Mouse (Mus musculus) forebrain, embryonic 14.5 days (tissue): ENCODE measurements at regions not wholly inside any gene's neighbourhood (a gene's known extent, or its start where the extent isn't known, plus 50 kb on each side); places are given as distances from the start of the nearest gene placed in this dataset.

Source experiments
- ATAC-seq: fragments of 200-750 bp; cut with Nextera tagmentation; 2 replicates; pipeline ENCODE4 v1.8.0; 2017; ENCODE audit warnings: mild to moderate bottlenecking, moderate library complexity
- DNase-seq: peaks from one replicate; pipeline ENCODE4 v3.0.0-alpha.2; 2015; ENCODE audit warnings: low spot score
- H3K27ac ChIP-seq: fragments of 300-500 bp; sonication (generic); 2 replicates; pipeline ENCODE4 v1.5.1; 2014; ENCODE audit warnings: low read depth, mild to moderate bottlenecking, control low read depth, low read length, moderate library complexity
- H3K27me3 ChIP-seq: fragments of 300-500 bp; sonication (generic); replicated peaks from 2 replicates; pipeline ENCODE4 v1.6.1; 2014; ENCODE audit warnings: low read length, control low read depth, mixed read lengths; ENCODE audit not compliant: control insufficient read depth, insufficient read depth
- H3K36me3 ChIP-seq: fragments of 300-500 bp; sonication (generic); 2 replicates; pipeline ENCODE4 v1.6.1; 2014; ENCODE audit warnings: low read length, control low read depth; ENCODE audit not compliant: control insufficient read depth, insufficient read depth
- H3K4me1 ChIP-seq: fragments of 300-500 bp; sonication (generic); 2 replicates; pipeline ENCODE4 v1.6.1; 2014; ENCODE audit warnings: antibody characterized with exemption, low read length, control low read depth; ENCODE audit not compliant: control insufficient read depth, insufficient read depth
- H3K4me2 ChIP-seq: fragments of 300-500 bp; sonication (generic); 2 replicates; pipeline ENCODE4 v1.6.1; 2014; ENCODE audit warnings: mild to moderate bottlenecking, control low read depth, low read length
- H3K4me3 ChIP-seq: fragments of 300-500 bp; sonication (generic); 2 replicates; pipeline ENCODE4 v1.5.1; 2014; ENCODE audit warnings: low read depth, low read length, control low read depth
- H3K9ac ChIP-seq: fragments of 300-500 bp; sonication (generic); 2 replicates; pipeline ENCODE4 v1.6.1; 2014; ENCODE audit warnings: mild to moderate bottlenecking, low read length, control low read depth, moderate library complexity
- H3K9me3 ChIP-seq: fragments of 300-500 bp; sonication (generic); replicated peaks from 2 replicates; pipeline ENCODE4 v1.6.1; 2016; ENCODE audit warnings: low read length, control low read depth, mixed read lengths; ENCODE audit not compliant: control insufficient read depth
- WGBS: fragments of 180-500 bp; shearing (Covaris S2); extraction: QIAGEN DNeasy Blood & Tissue Kit; methylation state at CpG from one replicate; pipeline ENCODE4 v1.1.7; 2014; 5-methylcytosine and 5-hydroxymethylcytosine counted together

- Histone ChIP-seq H3K9ac (no peak overlapping the region), H3K9me3 (no peaks in the 10 kb centered on the region), H3K4me2 (peak overlapping the region; percentile 20; the same call in 1 of the 2 replicates), H3K36me3 (no peaks in the 10 kb centered on the region), H3K27me3 (no peaks in the 10 kb centered on the region), H3K4me3 (no peak overlapping the region), H3K27ac (no peak overlapping the region), H3K4me1 (peaks cover 4% of the 10 kb centered on the region; the same call in 1 of the 2 replicates)
- DNase-seq (peak; percentile 82), ATAC-seq (peak; percentile 61)
- WGBS, result 40% methylated on average over 16 of the region's 16 CpGs
These were observed 235.3 kb upstream of the Maf start for GRCm38 (mm10) chr8:115942731-115943509.

GRCm38 (mm10) chr8:115929472-115930210 is 222.0 kb upstream of the Maf start:
- Histone ChIP-seq H3K9ac (no peak overlapping the region), H3K36me3 (no peaks in the 10 kb centered on the region), H3K27ac (no peak overlapping the region), H3K4me2 (no peak overlapping the region), H3K4me3 (no peak overlapping the region), H3K4me1 (no peaks in the 10 kb centered on the region), H3K27me3 (no peaks in the 10 kb centered on the region), H3K9me3 (no peaks in the 10 kb centered on the region)
- DNase-seq, result no peak
- 75% methylated on average over 8 of the region's 8 CpGs for WGBS
- no peak for ATAC-seq

DNA sequence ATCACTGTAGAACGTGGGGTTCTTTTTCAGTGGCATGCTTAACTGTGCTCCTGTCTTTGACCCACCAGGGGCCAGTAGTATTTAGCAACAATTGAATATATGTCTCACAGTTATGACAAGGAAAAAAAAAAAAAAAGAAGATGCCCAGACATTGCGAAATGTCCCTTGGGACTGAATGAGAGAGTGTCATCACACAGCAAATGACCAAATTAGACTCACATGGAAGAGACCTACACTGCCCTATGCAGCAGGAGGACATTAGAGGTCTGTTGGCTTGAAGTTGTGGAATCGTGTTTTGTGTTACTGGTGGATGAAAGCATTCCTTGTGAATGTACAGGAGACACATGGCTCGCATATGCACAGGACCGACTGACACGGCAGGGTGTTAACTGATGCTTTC is 214.3 kb upstream of the Maf start:
- Histone ChIP-seq H3K9ac (no peak overlapping the region), H3K27me3 (no peaks in the 10 kb centered on the region), H3K9me3 (no peaks in the 10 kb centered on the region), H3K36me3 (no peaks in the 10 kb centered on the region), H3K4me3 (no peak overlapping the region), H3K4me2 (no peak overlapping the region), H3K4me1 (no peaks in the 10 kb centered on the region), H3K27ac (no peak overlapping the region)
- DNase-seq (no peak), ATAC-seq (no peak)
- 93% methylated on average over 6 of the region's 6 CpGs for WGBS

DNA sequence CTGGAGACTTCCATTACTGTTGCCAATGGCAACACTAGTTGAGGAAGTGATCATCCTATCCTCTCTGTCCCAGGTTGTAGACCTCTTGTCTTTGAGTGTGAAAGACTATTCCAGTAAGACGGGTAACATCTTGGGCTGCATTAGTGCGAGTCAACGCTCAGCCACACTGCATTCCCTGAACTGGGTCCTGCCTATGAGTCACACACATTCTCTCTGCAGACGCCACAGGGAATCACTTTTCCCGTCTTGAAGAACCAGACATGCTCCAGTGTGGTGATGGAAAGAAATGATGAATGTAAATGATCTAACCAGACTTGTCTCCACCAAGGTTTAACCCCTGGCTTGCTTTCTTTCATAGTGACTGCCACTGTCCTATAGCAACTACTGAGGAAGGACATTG is 199.1 kb upstream of the Maf start:
- DNase-seq (no peak), ATAC-seq (no peak)
- WGBS, result 95% methylated on average over 5 of the region's 5 CpGs

DNA sequence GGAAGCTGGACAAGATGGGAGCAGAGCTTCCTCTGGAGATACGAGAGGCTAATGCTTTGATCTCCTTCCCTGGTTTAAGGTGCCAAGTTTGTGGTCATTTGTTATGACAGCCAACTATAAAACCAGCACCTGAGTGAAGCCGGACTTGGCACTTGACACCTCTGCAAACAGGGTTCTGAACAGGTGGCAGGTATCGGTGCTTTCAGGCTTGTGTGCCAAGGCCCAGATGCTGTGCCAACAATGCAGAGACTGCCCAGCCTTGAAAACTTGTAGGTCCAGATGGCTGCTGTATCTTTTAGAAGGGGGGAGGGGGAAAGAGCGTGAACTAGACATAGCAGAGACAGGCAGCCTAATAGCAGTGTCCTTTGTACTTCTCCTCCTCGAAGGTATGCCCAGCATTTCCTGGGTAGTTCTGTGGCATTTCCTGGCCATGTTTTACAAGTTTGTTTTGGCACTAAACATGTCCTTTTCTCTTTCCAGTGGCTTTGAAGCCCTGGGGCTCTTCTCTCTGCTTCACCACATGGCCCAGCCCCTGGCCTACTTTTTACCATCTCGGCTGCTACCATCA is 196.3 kb upstream of the Maf start:
- H3K9me3 ChIP-seq, result no peaks in the 10 kb centered on the region
- ATAC-seq (no peak), DNase-seq (peak; percentile 25)
- no peak overlapping the region for H3K27ac ChIP-seq
- H3K4me3 ChIP-seq, result no peak overlapping the region
- 73% methylated on average over 6 of the region's 6 CpGs for WGBS
- H3K27me3 ChIP-seq, result no peaks in the 10 kb centered on the region
- H3K36me3 ChIP-seq, result no peaks in the 10 kb centered on the region
- no peak overlapping the region for H3K9ac ChIP-seq
- no peak overlapping the region for H3K4me2 ChIP-seq
- H3K4me1 ChIP-seq, result no peaks in the 10 kb centered on the region

More for the DNA sequence above, 199.1 kb upstream of the Maf start:
- no peak overlapping the region for H3K27ac ChIP-seq
- H3K9ac ChIP-seq, result no peak overlapping the region
- H3K27me3 ChIP-seq, result no peaks in the 10 kb centered on the region
- no peak overlapping the region for H3K4me3 ChIP-seq
- H3K36me3 ChIP-seq, result no peaks in the 10 kb centered on the region
- no peaks in the 10 kb centered on the region for H3K9me3 ChIP-seq
- no peaks in the 10 kb centered on the region for H3K4me1 ChIP-seq
- no peak overlapping the region for H3K4me2 ChIP-seq

DNA sequence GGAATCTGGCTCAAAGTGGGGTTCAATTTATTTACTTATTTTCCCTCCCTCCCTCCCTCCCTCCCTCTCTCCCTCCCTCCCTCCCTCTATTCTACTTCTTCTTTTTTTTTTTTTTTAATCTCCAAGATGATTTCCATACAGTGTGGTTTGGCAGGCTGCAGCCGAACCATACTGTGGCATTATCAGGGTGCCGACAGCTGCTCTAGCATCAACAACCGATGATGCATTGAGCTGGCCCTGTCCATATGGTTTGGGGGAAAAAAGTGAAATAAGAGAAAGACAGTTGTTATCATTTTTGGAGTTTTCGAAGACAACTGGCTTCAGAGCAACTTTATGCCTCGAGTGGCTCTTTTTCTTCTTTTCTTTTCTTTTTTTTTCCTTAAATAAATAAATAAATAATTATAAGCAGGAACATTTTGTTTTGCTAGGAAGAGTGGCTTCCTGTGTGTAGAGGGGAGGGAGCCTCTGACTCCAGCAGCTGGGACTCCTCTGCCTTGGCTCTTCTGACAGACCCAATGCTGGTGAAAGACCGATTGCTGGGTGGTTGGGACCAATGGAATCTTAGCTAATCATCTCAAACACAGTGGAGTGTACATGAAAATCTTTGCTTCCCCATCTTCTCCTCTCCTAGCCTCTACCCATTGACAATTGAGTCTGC is 190.1 kb upstream of the Maf start:
- no peak for DNase-seq
- H3K9me3 ChIP-seq, result no peaks in the 10 kb centered on the region

DNA sequence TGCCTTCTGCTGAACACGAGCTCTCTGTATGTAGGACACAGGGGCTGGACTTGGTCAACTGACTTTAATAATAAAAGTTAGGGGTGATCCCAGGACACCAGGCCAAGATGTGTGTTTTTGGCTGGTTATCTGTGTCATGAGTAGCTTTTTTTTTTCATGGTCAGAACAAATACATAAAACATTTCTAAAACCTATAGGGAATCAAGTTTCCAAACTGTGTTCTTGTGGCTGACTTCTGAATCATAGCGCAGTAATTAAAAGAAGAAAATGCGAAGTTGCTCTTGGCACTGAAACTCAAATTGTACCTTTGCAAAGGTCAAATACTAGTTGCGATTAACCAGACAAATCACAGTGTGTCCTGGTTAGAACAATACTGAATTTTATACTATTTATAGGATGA is 189.5 kb upstream of the Maf start:
- no peak overlapping the region for H3K9ac ChIP-seq
- no peak overlapping the region for H3K4me3 ChIP-seq
- ATAC-seq, result no peak
- no peaks in the 10 kb centered on the region for H3K27me3 ChIP-seq
- H3K4me1 ChIP-seq, result no peaks in the 10 kb centered on the region
- WGBS, result 89% methylated on average over 4 of the region's 4 CpGs
- no peaks in the 10 kb centered on the region for H3K9me3 ChIP-seq
- no peak overlapping the region for H3K27ac ChIP-seq
- DNase-seq, result no peak
- no peak overlapping the region for H3K4me2 ChIP-seq
- H3K36me3 ChIP-seq, result no peaks in the 10 kb centered on the region

More for the DNA sequence above, 190.1 kb upstream of the Maf start:
- Histone ChIP-seq H3K4me3 (no peak overlapping the region), H3K36me3 (no peaks in the 10 kb centered on the region), H3K4me1 (no peaks in the 10 kb centered on the region), H3K27me3 (no peaks in the 10 kb centered on the region), H3K9ac (no peak overlapping the region), H3K27ac (no peak overlapping the region), H3K4me2 (no peak overlapping the region)
- no peak for ATAC-seq
- WGBS, result 77% methylated on average over 6 of the region's 6 CpGs

- H3K27me3 ChIP-seq, result no peaks in the 10 kb centered on the region
- H3K4me2 ChIP-seq, result no peak overlapping the region
- H3K4me3 ChIP-seq, result no peak overlapping the region
- H3K9ac ChIP-seq, result no peak overlapping the region
- DNase-seq, result no peak
- no peak for ATAC-seq
- no peak overlapping the region for H3K27ac ChIP-seq
- H3K4me1 ChIP-seq, result no peaks in the 10 kb centered on the region
- no peaks in the 10 kb centered on the region for H3K36me3 ChIP-seq
- H3K9me3 ChIP-seq, result no peaks in the 10 kb centered on the region
- WGBS, result 77% methylated on average over 4 of the region's 4 CpGs
These were observed 188.5 kb upstream of the Maf start for GRCm38 (mm10) chr8:115896066-115896465.
